Mouse (Mus musculus): ENCODE results near the gene Higd1b. TPM values are rescaled to one million over a fixed set of nuclear protein-coding genes. Genes with fewer than 3 reads are reported as not detected.

The Higd1b gene
- polyA plus RNA-seq, 1 experiment from 2014 or later, result 9.8 TPM

DNA sequence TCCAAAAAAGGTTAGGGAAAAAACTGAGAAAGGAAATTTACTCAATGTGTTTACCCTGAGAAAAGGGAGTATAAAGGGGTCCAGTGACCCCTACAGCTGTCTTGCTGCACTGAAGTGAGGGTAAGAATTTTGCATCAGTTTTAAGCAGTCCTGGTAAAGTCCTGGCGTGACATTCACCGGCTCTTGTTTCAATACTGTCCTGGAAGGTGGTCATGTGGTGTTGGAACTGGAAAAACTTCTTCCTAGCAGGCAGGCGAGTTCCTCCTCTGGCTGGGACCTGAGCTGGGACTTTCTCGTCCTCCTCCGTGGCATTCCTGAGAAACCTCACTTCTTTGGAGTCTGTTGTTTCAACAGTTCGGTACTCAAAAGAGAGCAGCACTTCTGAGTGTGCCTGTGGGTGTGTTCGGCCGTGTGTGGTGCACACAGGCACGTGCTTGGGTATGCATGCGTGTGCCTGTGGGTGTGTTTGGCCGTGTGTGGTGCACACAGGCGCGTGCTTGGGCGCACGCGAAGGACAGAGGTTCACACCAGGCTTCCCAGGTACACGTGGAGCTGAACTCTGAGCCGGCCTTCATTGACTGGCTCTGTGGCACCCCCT, 2.9 kb upstream of the Higd1b start:
- Histone ChIP-seq H3K36me3 (replicated peaks; ENCODE audit: control insufficient read depth, insufficient read depth) (peaks cover 16% of the 10 kb centered on the region), H3K27ac (no peak overlapping the region), H3K27me3 (ENCODE audit: control insufficient read depth, insufficient read depth, low read length) (no peaks in the 10 kb centered on the region), H3K4me2 (replicated peaks) (no peak overlapping the region), H3K9ac (no peak overlapping the region), H3K4me3 (replicated peaks; ENCODE audit: low read length) (no peak overlapping the region), H3K4me1 (replicated peaks; ENCODE audit: control insufficient read depth, insufficient read depth, low read length) (no peaks in the 10 kb centered on the region), H3K9me3 (ENCODE audit: control insufficient read depth, low read length) (no peaks in the 10 kb centered on the region)
- ATAC-seq (ENCODE audit: low FRiP score), result no peak
- no peak for DNase-seq (ENCODE audit: low spot score)
- 69% methylated on average over 18 of the region's 18 CpGs for WGBS

DNA sequence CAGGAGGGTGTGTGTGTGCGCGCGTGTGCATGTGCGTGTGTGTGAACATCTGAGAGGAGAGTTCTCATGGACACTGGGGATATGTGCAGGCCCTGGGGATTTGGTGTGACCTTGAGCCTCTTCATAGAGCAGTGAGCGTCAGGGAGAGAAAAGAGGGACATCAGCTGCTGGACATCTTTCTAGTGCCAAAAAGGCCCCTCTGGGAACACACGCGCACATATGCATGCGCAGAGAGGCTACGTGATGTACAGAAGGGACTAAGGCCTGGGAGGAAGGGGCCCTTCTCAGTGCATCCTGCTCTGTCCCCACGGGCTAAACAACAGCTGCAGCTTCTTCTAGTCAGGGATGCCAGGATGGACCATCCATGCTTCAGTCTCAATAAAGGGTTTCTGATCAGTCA, 1.4 kb upstream of the Higd1b start:
- Histone ChIP-seq H3K4me3 (replicated peaks; ENCODE audit: low read length) (no peak overlapping the region), H3K9ac (no peak overlapping the region), H3K9me3 (ENCODE audit: control insufficient read depth, low read length) (no peaks in the 10 kb centered on the region), H3K36me3 (replicated peaks; ENCODE audit: control insufficient read depth, insufficient read depth) (peaks cover 30% of the 10 kb centered on the region), H3K4me1 (replicated peaks; ENCODE audit: control insufficient read depth, insufficient read depth, low read length) (no peaks in the 10 kb centered on the region), H3K27ac (no peak overlapping the region), H3K27me3 (ENCODE audit: control insufficient read depth, insufficient read depth, low read length) (no peaks in the 10 kb centered on the region), H3K4me2 (replicated peaks) (no peak overlapping the region)
- WGBS, result 76% methylated on average over 10 of the region's 10 CpGs
- ATAC-seq (ENCODE audit: low FRiP score) (no peak), DNase-seq (ENCODE audit: low spot score) (no peak)

DNA sequence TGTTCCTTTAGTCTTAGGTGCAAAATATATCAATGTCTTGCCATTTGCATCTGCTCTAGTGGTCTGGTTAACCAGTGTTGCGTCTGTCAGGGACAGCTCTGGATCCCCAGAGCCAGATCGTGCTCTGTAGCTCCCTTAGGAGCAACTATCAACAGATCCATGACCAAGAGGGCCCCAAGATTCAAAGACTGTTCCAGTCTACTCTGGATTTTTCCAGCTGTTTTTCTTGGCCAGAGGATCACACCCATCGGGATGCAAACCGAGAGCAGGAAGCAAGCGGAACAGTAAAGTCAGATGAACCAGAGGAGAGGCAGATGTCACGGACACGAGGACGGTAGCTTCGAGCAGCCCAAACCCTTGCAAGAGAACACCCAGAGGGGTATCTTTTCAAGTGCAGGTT, 497 bp downstream of the Higd1b start:
- DNase-seq (ENCODE audit: low spot score) (no peak), ATAC-seq (ENCODE audit: low FRiP score) (no peak)
- Histone ChIP-seq H3K4me3 (replicated peaks; ENCODE audit: low read length) (no peak overlapping the region), H3K36me3 (replicated peaks; ENCODE audit: control insufficient read depth, insufficient read depth) (peaks cover 50% of the 10 kb centered on the region), H3K4me2 (replicated peaks) (no peak overlapping the region), H3K27me3 (ENCODE audit: control insufficient read depth, insufficient read depth, low read length) (no peaks in the 10 kb centered on the region), H3K4me1 (replicated peaks; ENCODE audit: control insufficient read depth, insufficient read depth, low read length) (no peaks in the 10 kb centered on the region), H3K27ac (no peak overlapping the region), H3K9ac (no peak overlapping the region), H3K9me3 (ENCODE audit: control insufficient read depth, low read length) (no peaks in the 10 kb centered on the region)
- 90% methylated on average over 9 of the region's 9 CpGs for WGBS

DNA sequence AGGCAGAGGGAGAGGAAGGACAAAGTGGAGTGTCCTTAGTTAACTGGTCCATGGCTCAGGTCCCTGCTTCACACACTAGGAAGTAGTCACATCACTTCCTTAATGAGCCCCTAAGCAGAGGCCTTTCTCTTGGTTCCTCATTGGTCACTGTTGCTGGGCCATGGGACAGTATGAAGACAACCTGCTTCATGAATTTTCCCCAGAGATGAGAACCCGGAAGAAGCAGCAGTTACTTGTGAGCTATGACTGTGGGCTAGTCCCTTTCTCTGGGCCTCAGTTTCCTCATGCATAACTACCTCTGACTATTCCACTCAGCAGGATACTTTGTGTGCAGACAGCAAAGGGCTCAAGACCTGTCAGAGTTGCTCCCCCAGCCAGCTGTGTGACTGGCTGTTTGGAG, 1.7 kb downstream of the Higd1b start:
- ATAC-seq (ENCODE audit: low FRiP score), result no peak
- H3K9ac ChIP-seq, result no peak overlapping the region
- no peak overlapping the region for H3K4me3 ChIP-seq (replicated peaks; ENCODE audit: low read length)
- no peaks in the 10 kb centered on the region for H3K4me1 ChIP-seq (replicated peaks; ENCODE audit: control insufficient read depth, insufficient read depth, low read length)
- peaks cover 60% of the 10 kb centered on the region for H3K36me3 ChIP-seq (replicated peaks; ENCODE audit: control insufficient read depth, insufficient read depth)
- no peak for DNase-seq (ENCODE audit: low spot score)
- no peak overlapping the region for H3K27ac ChIP-seq
- WGBS, result 100% methylated on average over 1 of the region's 1 CpGs
- H3K27me3 ChIP-seq (ENCODE audit: control insufficient read depth, insufficient read depth, low read length), result no peaks in the 10 kb centered on the region
- H3K4me2 ChIP-seq (replicated peaks), result no peak overlapping the region
- H3K9me3 ChIP-seq (ENCODE audit: control insufficient read depth, low read length), result no peaks in the 10 kb centered on the region

DNA sequence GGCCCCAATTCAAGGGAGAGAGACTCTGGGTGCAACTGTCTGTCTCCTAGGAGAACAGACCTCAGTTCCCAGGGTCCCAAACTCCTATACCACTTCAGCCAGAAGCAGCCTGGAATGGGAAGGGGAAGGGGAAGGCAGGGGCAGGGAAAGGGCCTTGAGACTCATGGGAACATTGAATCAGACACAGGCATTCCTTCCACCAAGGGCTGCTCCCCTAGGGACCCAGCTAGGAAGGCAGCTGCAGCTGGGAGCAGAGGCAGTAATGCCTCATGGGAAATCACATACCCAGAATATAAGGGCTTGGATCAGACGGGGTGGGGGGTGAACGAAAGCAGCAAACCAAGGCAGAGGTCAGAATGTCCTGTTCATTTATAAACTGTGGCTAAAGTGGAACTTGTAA, 2.5 kb downstream of the Higd1b start:
- 75% methylated on average over 2 of the region's 2 CpGs for WGBS

DNA sequence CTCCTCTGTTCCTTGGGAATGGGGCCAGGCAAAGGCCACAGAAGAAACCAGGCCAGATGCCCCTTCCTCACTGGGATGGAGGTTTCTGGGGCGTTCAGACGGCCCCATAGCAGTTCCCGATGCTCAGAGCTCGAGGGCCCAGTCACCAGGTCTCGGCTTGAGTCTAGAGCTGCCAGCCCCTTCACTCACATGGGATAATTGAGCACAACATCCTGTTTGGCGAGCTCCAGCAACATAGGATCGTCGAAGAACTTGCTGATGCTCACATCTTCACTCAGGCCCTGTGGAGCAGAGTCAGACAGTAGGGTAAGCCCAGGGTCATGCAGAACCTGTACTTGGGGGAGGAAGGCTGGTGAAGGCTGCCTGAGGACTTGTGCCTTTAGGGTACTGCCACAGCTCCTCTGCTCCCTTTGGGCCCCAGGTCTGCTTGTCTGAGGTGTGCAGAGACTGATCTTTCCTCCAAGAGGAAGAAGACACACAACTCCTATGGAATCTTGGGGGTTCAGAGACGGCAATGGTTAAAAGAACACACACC, 3.0 kb downstream of the Higd1b start:
- no peak for DNase-seq (ENCODE audit: low spot score)

More for the DNA sequence above, 2.5 kb downstream of the Higd1b start:
- Histone ChIP-seq H3K9me3 (ENCODE audit: control insufficient read depth, low read length) (no peaks in the 10 kb centered on the region), H3K9ac (no peak overlapping the region), H3K36me3 (replicated peaks; ENCODE audit: control insufficient read depth, insufficient read depth) (peaks cover 68% of the 10 kb centered on the region), H3K4me1 (replicated peaks; ENCODE audit: control insufficient read depth, insufficient read depth, low read length) (no peaks in the 10 kb centered on the region), H3K4me2 (replicated peaks) (no peak overlapping the region), H3K4me3 (replicated peaks; ENCODE audit: low read length) (no peak overlapping the region), H3K27ac (no peak overlapping the region), H3K27me3 (ENCODE audit: control insufficient read depth, insufficient read depth, low read length) (no peaks in the 10 kb centered on the region)
- DNase-seq (ENCODE audit: low spot score), result no peak
- ATAC-seq (ENCODE audit: low FRiP score), result no peak

DNA sequence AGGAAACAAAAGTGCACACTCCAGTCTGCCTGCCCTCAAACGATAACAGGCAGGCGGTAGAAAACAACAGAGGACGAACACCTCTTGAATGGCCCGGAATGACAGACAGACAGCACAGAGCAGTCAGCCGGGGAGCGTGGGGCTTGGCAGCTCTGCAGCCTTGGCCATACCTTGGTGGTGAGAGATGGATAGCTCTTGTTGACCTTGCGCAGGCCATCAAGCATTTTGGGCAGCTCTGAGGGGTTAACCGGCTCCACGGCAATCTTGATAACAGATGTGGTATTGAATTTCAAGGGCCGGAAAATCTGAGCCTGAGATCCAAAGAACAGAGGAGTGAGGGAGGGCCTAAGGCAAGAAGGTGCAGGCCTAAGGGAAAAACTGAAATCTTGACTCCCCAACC, 10.3 kb downstream of the Higd1b start:
- Histone ChIP-seq H3K27ac (no peak overlapping the region), H3K9ac (no peak overlapping the region), H3K4me3 (replicated peaks; ENCODE audit: low read length) (no peak overlapping the region), H3K27me3 (ENCODE audit: control insufficient read depth, insufficient read depth, low read length) (no peaks in the 10 kb centered on the region), H3K9me3 (ENCODE audit: control insufficient read depth, low read length) (no peaks in the 10 kb centered on the region), H3K36me3 (replicated peaks; ENCODE audit: control insufficient read depth, insufficient read depth) (peaks cover 98% of the 10 kb centered on the region), H3K4me1 (replicated peaks; ENCODE audit: control insufficient read depth, insufficient read depth, low read length) (no peaks in the 10 kb centered on the region), H3K4me2 (replicated peaks) (no peak overlapping the region)
- DNase-seq (ENCODE audit: low spot score), result no peak
- WGBS, result 91% methylated on average over 10 of the region's 10 CpGs
- ATAC-seq (ENCODE audit: low FRiP score), result no peak

More for the DNA sequence above, 3.0 kb downstream of the Higd1b start:
- Histone ChIP-seq H3K4me2 (replicated peaks) (no peak overlapping the region), H3K9ac (no peak overlapping the region), H3K9me3 (ENCODE audit: control insufficient read depth, low read length) (no peaks in the 10 kb centered on the region), H3K27ac (no peak overlapping the region; the same call in 1 of the 2 replicates), H3K4me3 (replicated peaks; ENCODE audit: low read length) (no peak overlapping the region), H3K36me3 (replicated peaks; ENCODE audit: control insufficient read depth, insufficient read depth) (peaks cover 73% of the 10 kb centered on the region), H3K27me3 (ENCODE audit: control insufficient read depth, insufficient read depth, low read length) (no peaks in the 10 kb centered on the region), H3K4me1 (replicated peaks; ENCODE audit: control insufficient read depth, insufficient read depth, low read length) (no peaks in the 10 kb centered on the region)
- WGBS, result 91% methylated on average over 9 of the region's 9 CpGs
- ATAC-seq (ENCODE audit: low FRiP score), result no peak

DNA sequence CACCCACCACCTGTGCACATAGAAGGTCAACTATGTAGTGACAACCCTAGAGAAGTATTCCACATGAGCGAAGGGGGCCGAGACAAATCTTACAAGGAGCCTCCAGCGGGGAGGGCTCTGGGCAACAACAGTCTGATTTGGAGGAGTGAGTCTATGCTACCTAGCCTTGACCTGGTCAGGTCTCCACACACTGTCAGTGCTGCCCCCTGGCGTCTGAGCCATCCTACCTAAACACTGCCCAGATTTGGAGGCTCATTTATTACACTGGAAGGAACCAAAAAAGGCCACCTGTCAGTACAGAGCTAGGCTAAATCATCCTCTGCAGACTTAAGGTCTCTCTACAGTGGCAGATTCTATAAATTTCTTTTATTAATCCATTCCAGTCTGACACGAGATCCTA, 16.2 kb downstream of the Higd1b start:
- ATAC-seq (ENCODE audit: low FRiP score) (no peak), DNase-seq (ENCODE audit: low spot score) (peak; percentile 36)
- Histone ChIP-seq H3K9me3 (ENCODE audit: control insufficient read depth, low read length) (no peaks in the 10 kb centered on the region), H3K4me2 (replicated peaks) (no peak overlapping the region), H3K27me3 (ENCODE audit: control insufficient read depth, insufficient read depth, low read length) (no peaks in the 10 kb centered on the region), H3K9ac (no peak overlapping the region), H3K4me3 (replicated peaks; ENCODE audit: low read length) (no peak overlapping the region), H3K4me1 (replicated peaks; ENCODE audit: control insufficient read depth, insufficient read depth, low read length) (no peaks in the 10 kb centered on the region), H3K27ac (no peak overlapping the region), H3K36me3 (replicated peaks; ENCODE audit: control insufficient read depth, insufficient read depth) (peaks cover 93% of the 10 kb centered on the region)
- WGBS, result 70% methylated on average over 5 of the region's 5 CpGs

DNA sequence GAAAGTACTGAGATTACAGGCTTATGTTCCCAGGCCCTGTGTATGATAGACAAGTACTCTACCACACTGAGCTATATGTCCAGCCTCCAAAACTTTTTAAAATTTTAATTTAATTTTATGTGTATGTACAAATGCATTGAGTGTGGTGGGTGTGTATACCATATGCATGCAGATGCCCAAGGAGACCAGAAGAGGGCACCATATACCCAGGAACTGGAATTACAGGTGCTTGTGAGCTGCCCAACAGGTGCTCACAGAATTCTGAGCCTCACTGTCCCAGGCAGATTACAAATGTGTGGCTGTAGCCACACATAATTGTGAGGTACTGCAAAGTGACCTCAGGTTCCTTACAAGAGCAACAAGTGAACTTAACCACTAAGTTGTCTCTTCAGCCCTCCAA, 18.1 kb downstream of the Higd1b start:
- Histone ChIP-seq H3K9ac (no peak overlapping the region), H3K9me3 (ENCODE audit: control insufficient read depth, low read length) (no peaks in the 10 kb centered on the region), H3K4me1 (replicated peaks; ENCODE audit: control insufficient read depth, insufficient read depth, low read length) (no peaks in the 10 kb centered on the region), H3K27me3 (ENCODE audit: control insufficient read depth, insufficient read depth, low read length) (no peaks in the 10 kb centered on the region), H3K4me3 (replicated peaks; ENCODE audit: low read length) (no peak overlapping the region), H3K27ac (no peak overlapping the region), H3K4me2 (replicated peaks) (no peak overlapping the region), H3K36me3 (replicated peaks; ENCODE audit: control insufficient read depth, insufficient read depth) (peaks cover 93% of the 10 kb centered on the region)
- DNase-seq (ENCODE audit: low spot score) (no peak), ATAC-seq (ENCODE audit: low FRiP score) (no peak)

DNA sequence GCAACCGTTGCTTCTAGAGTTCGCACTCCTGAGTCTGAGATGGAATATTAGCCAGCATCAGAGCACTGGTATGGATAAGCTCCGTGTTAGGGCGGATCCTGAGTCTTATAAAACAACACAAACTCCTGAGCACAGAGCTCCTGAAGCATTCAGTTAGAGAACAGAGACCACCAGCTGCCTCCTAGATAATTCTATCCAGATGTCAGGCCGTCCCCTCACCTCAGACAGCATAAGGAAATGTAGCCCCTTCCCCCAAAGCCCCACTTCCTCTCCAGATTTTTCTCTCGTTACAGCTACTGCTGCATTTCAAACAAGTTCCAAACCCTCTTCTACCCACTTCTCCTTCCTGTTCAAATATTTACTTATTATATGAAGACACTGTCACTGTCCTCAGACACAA, 20.3 kb downstream of the Higd1b start:
- WGBS, result 91% methylated on average over 6 of the region's 6 CpGs
- no peak for DNase-seq (ENCODE audit: low spot score)
- H3K4me3 ChIP-seq (replicated peaks; ENCODE audit: low read length), result no peak overlapping the region

More for the DNA sequence above, 20.3 kb downstream of the Higd1b start:
- ATAC-seq (ENCODE audit: low FRiP score), result no peak
- no peaks in the 10 kb centered on the region for H3K9me3 ChIP-seq (ENCODE audit: control insufficient read depth, low read length)
- no peak overlapping the region for H3K27ac ChIP-seq
- no peak overlapping the region for H3K4me2 ChIP-seq (replicated peaks)
- H3K27me3 ChIP-seq (ENCODE audit: control insufficient read depth, insufficient read depth, low read length), result no peaks in the 10 kb centered on the region
- H3K36me3 ChIP-seq (replicated peaks; ENCODE audit: control insufficient read depth, insufficient read depth), result peaks cover 93% of the 10 kb centered on the region
- no peaks in the 10 kb centered on the region for H3K4me1 ChIP-seq (replicated peaks; ENCODE audit: control insufficient read depth, insufficient read depth, low read length)
- H3K9ac ChIP-seq, result no peak overlapping the region

All from hindbrain, embryonic 14.5 days (tissue).